Mouse (Mus musculus): ENCODE results near the gene Tmem256.

GRCm38 (mm10) chr11:69799394-69800137 lies 38.7 kb upstream of the Tmem256 start:
- TF ChIP-seq POLR2A (IDR thresholded peaks at IDR 0.05; ENCODE audit: low read depth, low read length) (no peak), CTCF (IDR thresholded peaks at IDR 0.05; ENCODE audit: borderline replicate concordance, insufficient read depth, low read length) (no peak)

Measured in embryonic fibroblast, embryonic 13.5 days (primary cell).